Mouse (Mus musculus) liver, embryonic 14.5 days (tissue): Measurements from ENCODE around the gene Hdac9. TPM values are rescaled to one million over a fixed set of nuclear protein-coding genes. Genes with fewer than 3 reads are reported as not detected.

Source experiments
- ATAC-seq: fragments of 200-750 bp; cut with Nextera tagmentation; 2 replicates; pipeline ENCODE4 v1.8.0; 2017; ENCODE audit warnings: moderate number of reproducible peaks, mild to moderate bottlenecking, moderate library complexity; ENCODE audit not compliant: insufficient read depth
- DNase-seq, 3 experiments: peaks; one replicate each; pipeline ENCODE4 v3.0.0-alpha.2; 2012 to 2013; ENCODE audit warnings: low read depth in 3 of 3, low spot score in 3 of 3
- H3K27ac ChIP-seq: fragments of 300-500 bp; sonication (generic); 2 replicates; pipeline ENCODE4 v1.5.1; 2014; ENCODE audit warnings: moderate library complexity, mild to moderate bottlenecking, control low read depth, inconsistent platforms
- H3K27me3 ChIP-seq: fragments of 300-500 bp; sonication (generic); 2 replicates; pipeline ENCODE4 v1.6.1; 2014; ENCODE audit warnings: mild to moderate bottlenecking, low read length, moderate library complexity; ENCODE audit not compliant: control insufficient read depth, insufficient read depth
- H3K36me3 ChIP-seq: fragments of 300-500 bp; sonication (generic); replicated peaks from 2 replicates; pipeline ENCODE4 v1.6.1; 2014; ENCODE audit warnings: low read depth; ENCODE audit not compliant: control insufficient read depth, insufficient read depth
- H3K4me1 ChIP-seq, 2 experiments: fragments of 200-500 bp in 1 of 2; fragments of 300-500 bp in 1 of 2; sonication (generic) in 1 of 2; replicated peaks; 2 replicates each; pipeline ENCODE4 v1.6.1; 2012 to 2014; ENCODE audit warnings: antibody characterized with exemption in 1 of 2, inconsistent platforms in 1 of 2, low read length in 1 of 2; ENCODE audit not compliant: control insufficient read depth in 2 of 2, insufficient read depth in 2 of 2
- H3K4me2 ChIP-seq: fragments of 300-500 bp; sonication (generic); 2 replicates; pipeline ENCODE4 v1.6.1; 2014; ENCODE audit warnings: low read depth, mild to moderate bottlenecking, control low read depth, moderate library complexity
- H3K4me3 ChIP-seq, 2 experiments: fragments of 200-500 bp in 1 of 2; fragments of 300-500 bp in 1 of 2; sonication (generic) in 1 of 2; 2 replicates each; pipeline ENCODE4 v1.5.1; 2012 to 2014; ENCODE audit warnings: low read depth in 2 of 2, low read length in 2 of 2, mild to moderate bottlenecking in 2 of 2, control low read depth in 1 of 2, inconsistent platforms in 1 of 2, moderate library complexity in 1 of 2; ENCODE audit not compliant: insufficient read depth in 1 of 2
- H3K9ac ChIP-seq: fragments of 300-500 bp; sonication (generic); replicated peaks from 2 replicates; pipeline ENCODE4 v1.6.1; 2014; ENCODE audit warnings: mild to moderate bottlenecking, control low read depth, moderate library complexity
- H3K9me3 ChIP-seq: fragments of 300-500 bp; sonication (generic); 2 replicates; pipeline ENCODE4 v1.6.1; 2016; ENCODE audit warnings: low read length, mixed read lengths; ENCODE audit not compliant: control insufficient read depth
- CTCF ChIP-seq: IDR thresholded peaks from 2 replicates; pipeline ENCODE4 v1.5.1; 2016; ENCODE audit warnings: antibody characterized with exemption, low read depth, control low read depth
- EP300 ChIP-seq: IDR thresholded peaks from 2 replicates; pipeline ENCODE4 v1.6.1; 2016; ENCODE audit warnings: antibody characterized with exemption, low read depth
- WGBS: fragments of 180-500 bp; shearing (Covaris S2); extraction: QIAGEN DNeasy Blood & Tissue Kit; methylation state at CpG from one replicate; pipeline ENCODE4 v1.1.7; 2014; ENCODE audit not compliant: insufficient replicate concordance; 5-methylcytosine and 5-hydroxymethylcytosine counted together
- polyA plus RNA-seq, 2 experiments: library from polyadenylated mRNA; depleted of rRNA in 1 of 2; stranded (reverse) in 1 of 2; unstranded in 1 of 2; fragments of >200 nt; fragmentation: Nextera tagmentation in 1 of 2; extraction: Ambion mirVana in 1 of 2; gene quantifications; 2 replicates each; pipeline versions ENCODE4 v1.2.1 to v1.2.3; 2012 to 2014

Hdac9 gene
- polyA plus RNA-seq, 2 experiments = 1.3 to 1.4 TPM

DNA sequence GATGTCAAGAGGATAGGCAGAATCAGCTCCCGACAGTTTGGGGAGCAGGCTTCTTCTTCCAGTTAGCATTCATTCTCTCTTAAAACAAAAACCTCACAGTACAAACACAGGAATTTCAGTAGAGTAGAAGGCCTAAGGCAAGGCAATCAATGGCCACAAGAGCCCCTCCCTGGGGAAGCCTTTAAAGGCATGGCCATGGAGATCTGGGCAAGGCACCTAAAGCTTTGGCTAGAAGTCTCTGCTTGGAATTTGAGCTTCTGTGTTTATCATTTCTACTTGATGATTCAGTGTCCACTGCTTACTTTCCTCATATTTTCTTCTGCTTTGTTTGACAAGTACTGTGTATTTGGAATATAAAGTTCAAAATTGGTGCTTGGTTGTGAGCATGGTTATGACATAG, 429.2 kb downstream of the Hdac9 start:
- ATAC-seq (no peak), DNase-seq (no peak)
- no peak overlapping the region for H3K4me3 ChIP-seq
- no peak overlapping the region for H3K9ac ChIP-seq
- 71% methylated on average over 1 of the region's 1 CpGs for WGBS
- no peaks in the 10 kb centered on the region for H3K36me3 ChIP-seq
- H3K4me2 ChIP-seq = no peak overlapping the region
- H3K4me1 ChIP-seq = no peaks in the 10 kb centered on the region
- H3K27ac ChIP-seq = no peak overlapping the region
- no peak for TF ChIP-seq EP300
- no peak for TF ChIP-seq CTCF
- H3K27me3 ChIP-seq = no peaks in the 10 kb centered on the region
- H3K9me3 ChIP-seq = no peaks in the 10 kb centered on the region

GRCm38 (mm10) chr12:34487021-34487420, 429.9 kb downstream of the Hdac9 start:
- WGBS = 54% methylated on average over 3 of the region's 3 CpGs
- ATAC-seq = no peak

DNA sequence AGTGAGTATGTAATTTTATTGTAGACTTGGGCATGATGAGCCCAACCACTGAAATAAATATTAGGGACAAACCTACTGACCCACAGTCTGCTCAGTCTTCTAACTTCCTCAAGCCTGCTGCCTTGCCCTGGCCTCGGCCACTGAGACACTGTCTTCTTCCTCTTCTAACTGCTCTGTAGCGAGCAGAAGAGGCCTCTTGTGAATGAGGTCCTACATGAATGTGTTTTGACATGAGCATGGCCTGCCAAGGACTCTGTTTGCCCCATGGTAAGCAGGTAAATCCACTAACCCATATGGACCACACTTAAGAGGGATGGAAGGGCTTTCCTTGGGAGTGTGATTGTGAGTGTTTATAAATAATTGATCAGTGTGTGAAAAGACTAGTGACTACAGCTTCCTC, 430.9 kb downstream of the Hdac9 start:
- no peak overlapping the region for H3K4me2 ChIP-seq
- TF ChIP-seq CTCF (no peak), EP300 (no peak)
- DNase-seq = no peak
- no peak overlapping the region for H3K9ac ChIP-seq
- no peaks in the 10 kb centered on the region for H3K36me3 ChIP-seq
- H3K27me3 ChIP-seq = no peaks in the 10 kb centered on the region
- H3K9me3 ChIP-seq = no peaks in the 10 kb centered on the region
- H3K27ac ChIP-seq = no peak overlapping the region
- no peaks in the 10 kb centered on the region for H3K4me1 ChIP-seq
- ATAC-seq = no peak
- H3K4me3 ChIP-seq = no peak overlapping the region
- 14% methylated on average over 2 of the region's 2 CpGs for whole genome bisulfite sequencing

More at GRCm38 (mm10) chr12:34487021-34487420, 429.9 kb downstream of the Hdac9 start:
- Histone ChIP-seq H3K4me2 (no peak overlapping the region), H3K9me3 (no peaks in the 10 kb centered on the region), H3K27ac (no peak overlapping the region), H3K9ac (no peak overlapping the region), H3K4me1 (no peaks in the 10 kb centered on the region), H3K27me3 (no peaks in the 10 kb centered on the region), H3K4me3 (no peak overlapping the region), H3K36me3 (no peaks in the 10 kb centered on the region)
- no peak for DNase-seq
- TF ChIP-seq CTCF (no peak), EP300 (no peak)

DNA sequence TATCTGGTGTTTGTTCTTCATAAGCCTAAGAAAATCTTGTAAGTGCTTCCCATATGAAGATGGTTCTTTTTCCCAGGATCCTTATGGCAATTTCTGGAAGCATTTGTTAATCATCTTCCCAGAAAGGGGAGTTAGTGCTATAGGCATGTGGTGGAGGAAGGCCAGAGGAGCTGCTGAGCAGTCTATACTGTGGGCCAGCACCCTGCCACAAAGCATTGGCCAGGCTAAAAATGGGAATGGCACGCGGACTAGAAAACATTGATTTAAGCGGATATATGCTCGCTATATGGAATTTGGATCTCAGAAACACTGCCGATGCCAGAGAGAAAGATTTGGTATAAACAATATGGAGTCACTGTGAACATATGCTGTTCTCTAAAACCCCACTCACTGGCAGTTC, 435.2 kb downstream of the Hdac9 start:
- Histone ChIP-seq H3K4me1 (no peaks in the 10 kb centered on the region), H3K36me3 (no peaks in the 10 kb centered on the region), H3K27me3 (no peaks in the 10 kb centered on the region), H3K27ac (no peak overlapping the region), H3K9me3 (no peaks in the 10 kb centered on the region), H3K4me3 (no peak overlapping the region), H3K9ac (no peak overlapping the region), H3K4me2 (no peak overlapping the region)
- TF ChIP-seq EP300 = no peak
- no peak for TF ChIP-seq CTCF
- DNase-seq = no peak
- WGBS = 81% methylated on average over 5 of the region's 5 CpGs
- no peak for ATAC-seq

DNA sequence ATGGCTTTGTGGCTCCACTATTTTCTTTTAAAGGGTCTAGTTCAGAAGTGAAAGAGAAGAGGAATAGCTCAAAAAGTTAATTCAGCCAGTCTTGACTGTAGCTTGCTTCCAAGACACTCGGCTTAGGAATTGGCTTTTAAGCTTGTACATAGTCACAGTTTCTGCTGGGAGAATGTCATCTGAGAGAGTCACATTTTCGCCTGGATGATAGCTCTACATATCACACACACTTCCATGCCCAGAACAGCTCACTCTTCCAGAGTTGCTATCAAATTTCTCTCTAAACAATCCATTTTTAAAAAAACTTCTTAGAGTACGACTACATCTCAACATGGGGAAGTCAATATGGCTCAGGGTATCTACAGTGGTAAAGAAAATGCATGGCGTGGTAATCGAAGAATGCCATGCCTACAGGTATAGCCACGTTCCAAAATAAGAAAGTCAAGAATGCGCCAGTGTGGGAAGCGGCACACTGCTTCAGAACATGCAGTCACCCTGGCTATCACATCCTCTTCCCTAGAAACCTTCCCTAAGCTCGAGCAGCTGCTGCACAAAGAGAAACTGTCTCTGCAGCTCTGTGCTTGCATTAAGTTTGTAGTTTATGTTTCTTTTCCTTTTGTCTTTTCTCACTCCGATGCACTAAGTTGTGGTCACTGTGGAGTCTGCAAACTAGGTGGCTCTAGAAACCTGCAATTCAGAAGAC, 443.8 kb downstream of the Hdac9 start:
- Histone ChIP-seq H3K27me3 (no peaks in the 10 kb centered on the region), H3K4me2 (no peak overlapping the region), H3K4me1 (no peaks in the 10 kb centered on the region), H3K36me3 (no peaks in the 10 kb centered on the region), H3K27ac (no peak overlapping the region), H3K4me3 (no peak overlapping the region), H3K9ac (no peak overlapping the region), H3K9me3 (no peaks in the 10 kb centered on the region)
- no peak for ATAC-seq
- no peak for DNase-seq
- 56% methylated on average over 10 of the region's 10 CpGs for WGBS
- TF ChIP-seq EP300 (no peak), CTCF (no peak)
